In genomic region chr1:189830797-189831232, GRCm38 (mm10) we compare ENCODE assay signal across 9 mouse cellular contexts.
A peak's percentile ranks its signal among the peaks of the same experiment; 100 is the strongest.
DNase-seq lines count a peak whose midpoint lies in the region; ATAC-seq and TF ChIP-seq lines count a peak whose summit lies in the region.
"Had no signal": no experiment of that assay in that cellular context is flagged by ENCODE, and none has a peak within 500 bp of the region (broad histone marks: within the 10 kb centered on the region; RNA-seq: fewer than 3 reads in every experiment).

No protein-coding gene starts in this region.

- peaks cover 35% of the 10 kb centered on the region for H3K36me3 ChIP-seq in heart, postnatal 0 days (replicated peaks; ENCODE audit: control insufficient read depth, insufficient read depth, low read length)
- H3K36me3 ChIP-seq in kidney, embryonic 14.5 days (ENCODE audit: control insufficient read depth, insufficient read depth, low read length), result peaks cover 45% of the 10 kb centered on the region
- H3K36me3 ChIP-seq in midbrain, postnatal 0 days (ENCODE audit: insufficient read depth, low read length), result no peaks in the 10 kb centered on the region
- H3K36me3 ChIP-seq: neural tube, embryonic 13.5 days had no signal

- H3K4me3 ChIP-seq in heart, postnatal 0 days (ENCODE audit: low read depth, low read length), result no peak overlapping the region
- no peak overlapping the region for H3K4me3 ChIP-seq in kidney, embryonic 14.5 days (ENCODE audit: low read length)
- H3K4me3 ChIP-seq in midbrain, postnatal 0 days (ENCODE audit: low read depth, low read length), result no peak overlapping the region
- H3K4me3 ChIP-seq: neural tube, embryonic 13.5 days had no signal

- H3K9me3 ChIP-seq in heart, postnatal 0 days (replicated peaks; ENCODE audit: control insufficient read depth, low read length), result no peaks in the 10 kb centered on the region
- H3K9me3 ChIP-seq in kidney, embryonic 14.5 days (ENCODE audit: control insufficient read depth, low read length), result no peaks in the 10 kb centered on the region
- no peaks in the 10 kb centered on the region for H3K9me3 ChIP-seq in midbrain, postnatal 0 days (ENCODE audit: low read length)
- H3K9me3 ChIP-seq: neural tube, embryonic 13.5 days had no signal

- no peak for TF ChIP-seq EP300 in heart, postnatal 0 days (IDR thresholded peaks at IDR 0.05; ENCODE audit: low read depth)

- H3K4me2 ChIP-seq in heart, postnatal 0 days (ENCODE audit: low read depth, low read length), result no peak overlapping the region
- no peak overlapping the region for H3K4me2 ChIP-seq in kidney, embryonic 14.5 days (replicated peaks; ENCODE audit: low read depth, low read length)
- no peak overlapping the region for H3K4me2 ChIP-seq in midbrain, postnatal 0 days (ENCODE audit: low read depth, low read length, poor library complexity, severe bottlenecking)
- H3K4me2 ChIP-seq: neural tube, embryonic 13.5 days had no signal

- no peaks in the 10 kb centered on the region for H3K27me3 ChIP-seq in heart, postnatal 0 days (ENCODE audit: control insufficient read depth, insufficient read depth, low read length)
- no peaks in the 10 kb centered on the region for H3K27me3 ChIP-seq in kidney, embryonic 14.5 days (ENCODE audit: control insufficient read depth, insufficient read depth, low read length)
- no peaks in the 10 kb centered on the region for H3K27me3 ChIP-seq in midbrain, postnatal 0 days (ENCODE audit: insufficient read depth, low read length)
- H3K27me3 ChIP-seq: neural tube, embryonic 13.5 days had no signal

- H3K4me1 ChIP-seq in heart, postnatal 0 days (ENCODE audit: control insufficient read depth, insufficient read depth), result peaks cover 7% of the 10 kb centered on the region; the same call in 1 of the 2 replicates
- H3K4me1 ChIP-seq in kidney, embryonic 14.5 days (ENCODE audit: control insufficient read depth, insufficient read depth, low read length), result peaks cover 14% of the 10 kb centered on the region
- no peaks in the 10 kb centered on the region; the same call in 1 of the 2 replicates for H3K4me1 ChIP-seq in midbrain, postnatal 0 days (ENCODE audit: insufficient read depth, low read length)

- DNase-seq in heart, postnatal 0 days (ENCODE audit: low spot score), result no peak
- DNase-seq in heart, postnatal 14 days, result no peak
- DNase-seq in ZHBTc4 (ENCODE audit: low read depth, low spot score), result peak; percentile 95
- peak; percentile 6 for DNase-seq in midbrain, postnatal 0 days (ENCODE audit: low spot score)
- no peak for DNase-seq in right cerebral cortex, postnatal 4 days
- DNase-seq in gastrocnemius, postnatal 4 days (ENCODE audit: low spot score in 2 of 2), result no peak
- no peak for DNase-seq in adrenal gland, postnatal 25 days

- H3K27ac ChIP-seq in heart, postnatal 0 days (ENCODE audit: low read depth), result peak overlapping the region; percentile 59; the same call in 1 of the 2 replicates
- H3K27ac ChIP-seq in kidney, embryonic 14.5 days (ENCODE audit: low read depth, low read length), result no peak overlapping the region
- H3K27ac ChIP-seq in midbrain, postnatal 0 days (ENCODE audit: low read depth, low read length), result no peak overlapping the region
- H3K27ac ChIP-seq: neural tube, embryonic 13.5 days had no signal

- ATAC-seq in heart, postnatal 0 days (ENCODE audit: insufficient read depth, low read depth), result no peak
- ATAC-seq in kidney, embryonic 14.5 days (ENCODE audit: low FRiP score, low TSS enrichment), result 0 out of 2 replicates have a peak, but pooled peaks have one; percentile 38
- ATAC-seq in midbrain, postnatal 0 days (ENCODE audit: low FRiP score), result no peak

- WGBS in heart, postnatal 0 days, result 24% methylated on average over 12 of the region's 12 CpGs
- 12% methylated on average over 12 of the region's 12 CpGs for WGBS in kidney, embryonic 14.5 days
- 10% methylated on average over 12 of the region's 12 CpGs for WGBS in midbrain, postnatal 0 days

- no peak overlapping the region for H3K9ac ChIP-seq in heart, postnatal 0 days (replicated peaks; ENCODE audit: low read depth, low read length)
- no peak overlapping the region; the same call in 1 of the 2 replicates for H3K9ac ChIP-seq in kidney, embryonic 14.5 days (ENCODE audit: low read depth, low read length)
- H3K9ac ChIP-seq in midbrain, postnatal 0 days (replicated peaks; ENCODE audit: low read length, poor library complexity, severe bottlenecking), result no peak overlapping the region
- H3K9ac ChIP-seq: neural tube, embryonic 13.5 days had no signal

- TF ChIP-seq CTCF in heart, postnatal 0 days (IDR thresholded peaks at IDR 0.05; ENCODE audit: low read depth), result no peak
- TF ChIP-seq CTCF in midbrain, postnatal 0 days (IDR thresholded peaks at IDR 0.05), result no peak

- intact Hi-C loops in heart, postnatal 14 days (cut with DNase I), result no loop called here

Comparison
In these comparisons a context has a peak if more than half of its experiments do, and no peak if none do; other contexts are left out.
1. DNase-seq: peak in ZHBTc4 (single experiment) and midbrain, postnatal 0 days (single experiment); none in heart, postnatal 0 days (single experiment), heart, postnatal 14 days (0 of 2), right cerebral cortex, postnatal 4 days (single experiment), gastrocnemius, postnatal 4 days (0 of 2) and adrenal gland, postnatal 25 days (single experiment).